Mouse (Mus musculus) myocyte (in vitro differentiated cells): ENCODE data around the gene C1qtnf5. TPM values are rescaled to one million over a fixed set of nuclear protein-coding genes. Genes with fewer than 3 reads are reported as not detected.

Experiments
- H3K27me3 ChIP-seq: one replicate; pipeline ENCODE4 v1.6.1; 2011; ENCODE audit not compliant: control insufficient read depth, insufficient read depth, insufficient read length
- H3K36me3 ChIP-seq: one replicate; pipeline ENCODE4 v1.6.1; 2011; ENCODE audit not compliant: control insufficient read depth, insufficient read depth
- H3K4me2 ChIP-seq: one replicate; pipeline ENCODE4 v1.6.1; 2011; ENCODE audit warnings: low read depth, control low read depth
- H3K4me3 ChIP-seq: one replicate; pipeline ENCODE4 v1.5.1; 2011; ENCODE audit warnings: mild to moderate bottlenecking, control low read depth, moderate library complexity
- H3K79me2 ChIP-seq: one replicate; pipeline ENCODE4 v1.6.1; 2011; ENCODE audit not compliant: control insufficient read depth, insufficient read depth
- H3ac ChIP-seq: one replicate; pipeline ENCODE4 v1.6.1; 2011; ENCODE audit not compliant: control insufficient read depth, insufficient read length
- CEBPB ChIP-seq: IDR thresholded peaks from 2 replicates; pipeline ENCODE4 v1.6.1; 2011; ENCODE audit warnings: mild to moderate bottlenecking, moderate library complexity; ENCODE audit not compliant: poor library complexity, insufficient read depth, severe bottlenecking
- E2F4 ChIP-seq: IDR thresholded peaks from one replicate; pipeline ENCODE4 v1.6.1; 2011; ENCODE audit warnings: mild to moderate bottlenecking, control low read depth, moderate library complexity; ENCODE audit not compliant: insufficient read depth
- MAX ChIP-seq: IDR thresholded peaks from one replicate; pipeline ENCODE4 v1.6.1; 2011; ENCODE audit warnings: low read depth, mild to moderate bottlenecking, control low read depth
- MYOD1 ChIP-seq, 3 experiments: IDR thresholded peaks; one replicate each; pipeline ENCODE4 v1.6.1; 2011; ENCODE audit warnings: control low read depth in 2 of 3, low read depth in 2 of 3, mild to moderate bottlenecking in 2 of 3, moderate library complexity in 1 of 3; ENCODE audit not compliant: insufficient read length in 2 of 3, control insufficient read depth in 1 of 3
- MYOG ChIP-seq, 3 experiments: IDR thresholded peaks; one replicate each; pipeline ENCODE4 v1.6.1; 2011; ENCODE audit warnings: control low read depth in 2 of 3, low read depth in 2 of 3, mild to moderate bottlenecking in 2 of 3; ENCODE audit not compliant: insufficient read length in 2 of 3, control insufficient read depth in 1 of 3, insufficient read depth in 1 of 3
- POLR2A ChIP-seq: IDR thresholded peaks from one replicate; pipeline ENCODE4 v1.6.1; 2011; ENCODE audit warnings: low read depth, mild to moderate bottlenecking, control low read depth, moderate library complexity; ENCODE audit not compliant: insufficient read length
- POLR2AphosphoS2 ChIP-seq: IDR thresholded peaks from one replicate; pipeline ENCODE4 v1.6.1; 2011; ENCODE audit warnings: low read depth, control low read depth; ENCODE audit not compliant: insufficient read length
- REST ChIP-seq: IDR thresholded peaks from one replicate; pipeline ENCODE4 v1.6.1; 2011; ENCODE audit warnings: mild to moderate bottlenecking, control low read depth, moderate library complexity; ENCODE audit not compliant: insufficient read depth, insufficient read length
- SRF ChIP-seq: IDR thresholded peaks from one replicate; pipeline ENCODE4 v1.6.1; 2011; ENCODE audit warnings: low read depth; ENCODE audit not compliant: control insufficient read depth, insufficient read length
- TCF12 ChIP-seq: IDR thresholded peaks from one replicate; pipeline ENCODE4 v1.6.1; 2011; ENCODE audit warnings: mild to moderate bottlenecking, control low read depth; ENCODE audit not compliant: poor library complexity, insufficient read depth, severe bottlenecking
- TCF3 ChIP-seq: IDR thresholded peaks from one replicate; pipeline ENCODE4 v1.6.1; 2011; ENCODE audit warnings: low read depth, control low read depth; ENCODE audit not compliant: insufficient read length
- USF1 ChIP-seq: IDR thresholded peaks from one replicate; pipeline ENCODE4 v1.6.1; 2011; ENCODE audit warnings: low read depth, mild to moderate bottlenecking, control low read depth, moderate library complexity
- polyA plus RNA-seq: library from polyadenylated mRNA; unstranded; fragments of >200 nt; fragmentation: generic; extraction: Trizol; gene quantifications from one replicate; pipeline ENCODE4 v1.2.1, GENCODE M21; 2012; ENCODE audit warnings: missing spikeins

C1qtnf5 gene
- polyA plus RNA-seq, 1 experiment = 0.61 TPM

GRCm38 (mm10) chr9:44095781-44096180 lies 11.3 kb upstream of the C1qtnf5 start:
- no peak for TF ChIP-seq MYOD1 (IDR thresholded peaks at IDR 0.05; ENCODE audit: control insufficient read depth in 1 of 3, insufficient read length in 2 of 3, low read depth in 2 of 3)
- TF ChIP-seq POLR2AphosphoS2 = peak; percentile 9
- Histone ChIP-seq H3K4me2 (no peak overlapping the region), H3K79me2 (no peaks in the 10 kb centered on the region), H3K4me3 (no peak overlapping the region), H3ac (no peak overlapping the region), H3K36me3 (peaks cover 6% of the 10 kb centered on the region), H3K27me3 (no peaks in the 10 kb centered on the region)

DNA sequence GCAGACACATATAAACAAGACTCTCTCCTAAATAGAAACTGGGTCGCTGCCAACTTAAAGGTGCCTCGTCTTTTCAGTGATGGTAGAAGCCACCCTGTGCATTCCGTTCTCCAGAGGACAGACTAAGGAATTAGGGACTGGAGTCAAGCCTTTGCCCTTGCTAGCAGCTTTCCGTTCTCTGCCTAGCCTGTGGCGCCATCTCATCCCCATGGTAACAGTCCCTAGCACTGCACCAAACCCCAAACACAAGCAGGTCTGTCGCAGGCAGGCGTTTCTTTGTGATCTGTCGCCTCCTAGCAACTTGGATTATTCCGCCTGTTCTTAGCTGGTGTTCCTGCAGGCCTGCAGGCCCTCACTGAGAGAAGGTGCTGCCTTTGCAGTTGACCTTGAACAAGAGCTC lies 10.5 kb upstream of the C1qtnf5 start:
- no peak for TF ChIP-seq MYOG (IDR thresholded peaks at IDR 0.05; ENCODE audit: control insufficient read depth in 1 of 3, insufficient read depth in 1 of 3, insufficient read length in 2 of 3, low read depth in 2 of 3)
- TF ChIP-seq REST = no peak
- no peak for TF ChIP-seq SRF
- no peak for TF ChIP-seq MAX
- no peak for TF ChIP-seq TCF12
- no peak for TF ChIP-seq E2F4
- TF ChIP-seq TCF3 = no peak
- TF ChIP-seq POLR2AphosphoS2 = no peak
- TF ChIP-seq USF1 = no peak
- TF ChIP-seq POLR2A = no peak
- no peak for TF ChIP-seq CEBPB
- TF ChIP-seq MYOD1 (IDR thresholded peaks at IDR 0.05; ENCODE audit: control insufficient read depth in 1 of 3, insufficient read length in 2 of 3, low read depth in 2 of 3) = no peak
- H3K79me2 ChIP-seq = no peaks in the 10 kb centered on the region
- H3ac ChIP-seq = no peak overlapping the region
- no peak overlapping the region for H3K4me3 ChIP-seq
- H3K4me2 ChIP-seq = no peak overlapping the region
- H3K27me3 ChIP-seq = no peaks in the 10 kb centered on the region
- H3K36me3 ChIP-seq = peaks cover 6% of the 10 kb centered on the region

- TF ChIP-seq SRF (no peak), MYOD1 (IDR thresholded peaks at IDR 0.05; ENCODE audit: control insufficient read depth in 1 of 3, insufficient read length in 2 of 3, low read depth in 2 of 3) (no peak), MAX (no peak), REST (no peak), E2F4 (no peak), POLR2A (no peak), POLR2AphosphoS2 (no peak), USF1 (no peak), CEBPB (no peak), MYOG (IDR thresholded peaks at IDR 0.05; ENCODE audit: control insufficient read depth in 1 of 3, insufficient read depth in 1 of 3, insufficient read length in 2 of 3, low read depth in 2 of 3) (no peak), TCF3 (no peak), TCF12 (no peak)
- no peak within 1 kb of the TSS for H3K4me3 ChIP-seq
Observed at GRCm38 (mm10) chr9:44101490-44101889, 5.6 kb upstream of the C1qtnf5 start, which contains the start of gene Mfrp. Mfrp (plus strand) TSS chr9:44101729.

GRCm38 (mm10) chr9:44104881-44105280 lies 2.2 kb upstream of the C1qtnf5 start:
- H3K36me3 ChIP-seq = no peaks in the 10 kb centered on the region
- no peak overlapping the region for H3K4me3 ChIP-seq
- no peak for TF ChIP-seq TCF3
- TF ChIP-seq E2F4 = no peak
- TF ChIP-seq MYOD1 (IDR thresholded peaks at IDR 0.05; ENCODE audit: control insufficient read depth in 1 of 3, insufficient read length in 2 of 3, low read depth in 2 of 3) = no peak
- no peak for TF ChIP-seq MAX
- no peak for TF ChIP-seq POLR2A
- TF ChIP-seq TCF12 = no peak
- no peak for TF ChIP-seq USF1
- no peak for TF ChIP-seq MYOG (IDR thresholded peaks at IDR 0.05; ENCODE audit: control insufficient read depth in 1 of 3, insufficient read depth in 1 of 3, insufficient read length in 2 of 3, low read depth in 2 of 3)
- no peak for TF ChIP-seq CEBPB
- no peak for TF ChIP-seq POLR2AphosphoS2
- no peak for TF ChIP-seq SRF
- no peak for TF ChIP-seq REST
- H3K79me2 ChIP-seq = peaks cover 29% of the 10 kb centered on the region
- no peaks in the 10 kb centered on the region for H3K27me3 ChIP-seq
- H3ac ChIP-seq = no peak overlapping the region
- H3K4me2 ChIP-seq = no peak overlapping the region

More at GRCm38 (mm10) chr9:44101490-44101889, 5.6 kb upstream of the C1qtnf5 start, which contains the start of gene Mfrp:
- Histone ChIP-seq H3K4me2 (no peak within 1 kb of the TSS), H3ac (no peak within 1 kb of the TSS), H3K27me3 (no peaks in the 10 kb centered on the region), H3K36me3 (no peaks in the 10 kb centered on the region), H3K79me2 (peaks cover 1% of the 10 kb centered on the region)

DNA sequence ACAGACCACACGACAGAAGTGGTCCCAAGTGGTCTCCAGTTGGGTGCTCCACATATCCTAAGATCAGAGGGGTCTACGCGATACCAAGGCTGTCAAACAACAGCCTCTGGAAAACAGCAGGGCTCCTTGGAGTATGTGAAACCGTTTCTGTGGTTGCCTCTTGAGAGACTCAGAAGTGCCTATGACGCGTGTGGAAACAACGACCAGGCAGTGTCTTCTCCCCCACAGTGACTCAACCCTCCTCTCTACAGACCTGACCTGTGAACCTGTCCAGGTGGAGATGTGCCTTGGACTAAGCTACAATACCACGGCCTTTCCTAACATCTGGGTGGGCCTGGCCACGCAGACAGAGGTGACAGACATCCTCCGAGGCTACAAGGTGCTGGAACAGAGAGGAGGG lies 1.3 kb upstream of the C1qtnf5 start:
- no peak overlapping the region for H3K4me3 ChIP-seq
- no peak overlapping the region for H3ac ChIP-seq
- H3K79me2 ChIP-seq = peaks cover 38% of the 10 kb centered on the region
- H3K4me2 ChIP-seq = no peak overlapping the region
- no peak for TF ChIP-seq POLR2A
- TF ChIP-seq MYOG (IDR thresholded peaks at IDR 0.05; ENCODE audit: control insufficient read depth in 1 of 3, insufficient read depth in 1 of 3, insufficient read length in 2 of 3, low read depth in 2 of 3) = no peak
- TF ChIP-seq POLR2AphosphoS2 = no peak
- no peak for TF ChIP-seq TCF12
- no peak for TF ChIP-seq MAX
- TF ChIP-seq CEBPB = no peak
- TF ChIP-seq REST = no peak
- no peak for TF ChIP-seq SRF
- TF ChIP-seq E2F4 = no peak
- TF ChIP-seq TCF3 = no peak
- TF ChIP-seq MYOD1 (IDR thresholded peaks at IDR 0.05; ENCODE audit: control insufficient read depth in 1 of 3, insufficient read length in 2 of 3, low read depth in 2 of 3) = no peak
- TF ChIP-seq USF1 = no peak
- no peaks in the 10 kb centered on the region for H3K27me3 ChIP-seq
- no peaks in the 10 kb centered on the region for H3K36me3 ChIP-seq
